Mouse (Mus musculus) heart, postnatal 14 days (tissue): ENCODE results near the gene Slc47a2. TPM values are rescaled to one million over a fixed set of nuclear protein-coding genes. Genes with fewer than 3 reads are reported as not detected.

Experiments
- DNase-seq, 2 experiments: peaks; one replicate each; pipeline ENCODE4 v3.0.0; 2021 to 2022
- intact Hi-C: fragments of 180-260 bp; cut with DNase I; formaldehyde crosslinking; loops from one replicate; pipeline ENCODE4 v1.15.1; 2025
- long read RNA-seq, 2 experiments: library from polyadenylated mRNA; stranded (forward); transcript quantifications; one replicate each; pipeline ENCODE4 v2.0.0; 2021
- total RNA-seq, 2 experiments: library from RNA; stranded (reverse); gene quantifications; 2 replicates each; pipeline ENCODE4 v1.2.3; 2021

Slc47a2 gene
- not detected for total RNA-seq
- long read RNA-seq, experiment 1: 0 reads
- long read RNA-seq, experiment 2: 0 reads

GRCm38 (mm10) chr11:61342505-61343420 lies at the start of gene Slc47a2:
TSS of gene Slc47a2 (minus strand) at chr11:61342860.
- peak; percentile 35 to 46 for DNase-seq
- intact Hi-C loops: loop anchor here (10.0 kb wide), 1 partner anchor 282 kb away; no protein-coding TSS in a partner anchor

- DNase-seq: no peak
- intact Hi-C loops: loop anchor here (1.0 to 5.0 kb wide), 2 partner anchors 40 to 287 kb away; no protein-coding TSS in a partner anchor
These were observed 46.3 kb upstream of the Slc47a2 start for GRCm38 (mm10) chr11:61388936-61389335.

- intact Hi-C loops: loop anchor here (1.0 to 5.0 kb wide), 2 partner anchors 39 to 286 kb away; no protein-coding TSS in a partner anchor
- DNase-seq: peak; percentile 44 to 70
These were observed 45.4 kb upstream of the Slc47a2 start for GRCm38 (mm10) chr11:61388012-61388411.

GRCm38 (mm10) chr11:61387233-61387632 lies 44.6 kb upstream of the Slc47a2 start:
- intact Hi-C loops: loop anchor here (2.0 to 5.0 kb wide), 2 partner anchors 152 to 285 kb away; no protein-coding TSS in a partner anchor
- no peak for DNase-seq

- DNase-seq: no peak
- intact Hi-C loops: loop anchor here (2.0 to 5.0 kb wide), 3 partner anchors 151 to 283 kb away; no protein-coding TSS in a partner anchor
These were observed 43.1 kb upstream of the Slc47a2 start for GRCm38 (mm10) chr11:61385725-61386124.

- intact Hi-C loops: no loop called here
- no peak for DNase-seq
These were observed 38.6 kb upstream of the Slc47a2 start for GRCm38 (mm10) chr11:61381272-61381671.

- DNase-seq: no peak
- intact Hi-C loops: no loop called here
These were observed 36.0 kb upstream of the Slc47a2 start for GRCm38 (mm10) chr11:61378651-61379050.

- intact Hi-C loops: no loop called here
- peak; percentile 48 to 57 for DNase-seq
These were observed 35.4 kb upstream of the Slc47a2 start, which contains the start of gene Slc47a1 for GRCm38 (mm10) chr11:61377881-61378613. TSS of gene Slc47a1 (minus strand) at chr11:61378345.

GRCm38 (mm10) chr11:61368668-61369067 lies 26.0 kb upstream of the Slc47a2 start:
- no peak for DNase-seq
- intact Hi-C loops: no loop called here

- intact Hi-C loops: no loop called here
- peak; percentile 25 to 39 for DNase-seq
These were observed 24.0 kb upstream of the Slc47a2 start for GRCm38 (mm10) chr11:61366517-61367273.

GRCm38 (mm10) chr11:61365938-61366337 lies 23.3 kb upstream of the Slc47a2 start:
- DNase-seq: no peak

GRCm38 (mm10) chr11:61364096-61364495 lies 21.4 kb upstream of the Slc47a2 start:
- DNase-seq: no peak
- intact Hi-C loops: no loop called here

More at GRCm38 (mm10) chr11:61365938-61366337, 23.3 kb upstream of the Slc47a2 start:
- intact Hi-C loops: no loop called here

- intact Hi-C loops: no loop called here
- DNase-seq: no peak
These were observed 19.0 kb upstream of the Slc47a2 start for GRCm38 (mm10) chr11:61361515-61362190.

- intact Hi-C loops: no loop called here
- no peak for DNase-seq
These were observed 13.9 kb upstream of the Slc47a2 start for GRCm38 (mm10) chr11:61356600-61356999.

- no peak for DNase-seq
- intact Hi-C loops: no loop called here
These were observed 13.5 kb upstream of the Slc47a2 start for GRCm38 (mm10) chr11:61356111-61356510.

- intact Hi-C loops: no loop called here
- no peak for DNase-seq
These were observed 12.7 kb upstream of the Slc47a2 start for GRCm38 (mm10) chr11:61355351-61355750.

GRCm38 (mm10) chr11:61354346-61354745 lies 11.7 kb upstream of the Slc47a2 start:
- DNase-seq: no peak
- intact Hi-C loops: no loop called here

GRCm38 (mm10) chr11:61353038-61353437 lies 10.4 kb upstream of the Slc47a2 start:
- DNase-seq: no peak
- intact Hi-C loops: no loop called here

GRCm38 (mm10) chr11:61352138-61352651 lies 9.5 kb upstream of the Slc47a2 start:
- DNase-seq: no peak

More at GRCm38 (mm10) chr11:61352138-61352651, 9.5 kb upstream of the Slc47a2 start:
- intact Hi-C loops: no loop called here
